Mouse (Mus musculus): ENCODE measurements at regions not wholly inside any gene's neighbourhood (a gene's known extent, or its start where the extent isn't known, plus 50 kb on each side); places are given as distances from the start of the nearest gene placed in this dataset.

GRCm38 (mm10) chr1:72014580-72014979, 197.5 kb downstream of the Mreg start:
- H3K4me2 ChIP-seq (ENCODE audit: low read length), result no peak overlapping the region
- 78% methylated on average over 2 of the region's 2 CpGs for WGBS
- H3K4me3 ChIP-seq (ENCODE audit: low read depth, low read length), result no peak overlapping the region
- H3K36me3 ChIP-seq (ENCODE audit: control insufficient read depth, insufficient read depth, low read length), result no peaks in the 10 kb centered on the region
- no peak overlapping the region for H3K27ac ChIP-seq (ENCODE audit: low read depth, low read length)
- no peak for DNase-seq (ENCODE audit: low spot score)
- H3K27me3 ChIP-seq (replicated peaks; ENCODE audit: control insufficient read depth, insufficient read depth, low read length), result no peaks in the 10 kb centered on the region
- H3K9ac ChIP-seq (ENCODE audit: low read length), result no peak overlapping the region
- no peaks in the 10 kb centered on the region for H3K4me1 ChIP-seq (ENCODE audit: control insufficient read depth, insufficient read depth, low read length)
- no peak for ATAC-seq
- no peaks in the 10 kb centered on the region for H3K9me3 ChIP-seq (replicated peaks; ENCODE audit: control insufficient read depth, low read length)

GRCm38 (mm10) chr1:72013863-72014262, 198.2 kb downstream of the Mreg start:
- H3K27ac ChIP-seq (ENCODE audit: low read depth, low read length), result no peak overlapping the region
- H3K9me3 ChIP-seq (replicated peaks; ENCODE audit: control insufficient read depth, low read length), result no peaks in the 10 kb centered on the region
- no peak overlapping the region for H3K4me2 ChIP-seq (ENCODE audit: low read length)
- no peaks in the 10 kb centered on the region for H3K4me1 ChIP-seq (ENCODE audit: control insufficient read depth, insufficient read depth, low read length)
- ATAC-seq, result no peak
- no peak overlapping the region for H3K4me3 ChIP-seq (ENCODE audit: low read depth, low read length)
- no peaks in the 10 kb centered on the region for H3K27me3 ChIP-seq (replicated peaks; ENCODE audit: control insufficient read depth, insufficient read depth, low read length)
- WGBS, result 82% methylated on average over 7 of the region's 7 CpGs
- DNase-seq (ENCODE audit: low spot score), result no peak
- H3K36me3 ChIP-seq (ENCODE audit: control insufficient read depth, insufficient read depth, low read length), result no peaks in the 10 kb centered on the region
- H3K9ac ChIP-seq (ENCODE audit: low read length), result no peak overlapping the region

- Histone ChIP-seq H3K9me3 (replicated peaks; ENCODE audit: control insufficient read depth, low read length) (no peaks in the 10 kb centered on the region), H3K4me1 (ENCODE audit: control insufficient read depth, insufficient read depth, low read length) (no peaks in the 10 kb centered on the region), H3K4me2 (ENCODE audit: low read length) (no peak overlapping the region), H3K9ac (ENCODE audit: low read length) (no peak overlapping the region), H3K36me3 (ENCODE audit: control insufficient read depth, insufficient read depth, low read length) (no peaks in the 10 kb centered on the region), H3K4me3 (ENCODE audit: low read depth, low read length) (no peak overlapping the region), H3K27me3 (replicated peaks; ENCODE audit: control insufficient read depth, insufficient read depth, low read length) (no peaks in the 10 kb centered on the region), H3K27ac (ENCODE audit: low read depth, low read length) (no peak overlapping the region)
- ATAC-seq (no peak), DNase-seq (ENCODE audit: low spot score) (no peak)
- 79% methylated on average over 7 of the region's 7 CpGs for WGBS
Measured at GRCm38 (mm10) chr1:72012710-72013109, 199.4 kb downstream of the Mreg start.

GRCm38 (mm10) chr1:72009270-72009928, 202.7 kb downstream of the Mreg start:
- Histone ChIP-seq H3K27ac (ENCODE audit: low read depth, low read length) (no peak overlapping the region), H3K4me1 (ENCODE audit: control insufficient read depth, insufficient read depth, low read length) (0 out of 2 replicates have a peak, but pooled peaks cover 2% of the 10 kb centered on the region), H3K9ac (ENCODE audit: low read length) (no peak overlapping the region), H3K9me3 (replicated peaks; ENCODE audit: control insufficient read depth, low read length) (no peaks in the 10 kb centered on the region), H3K4me3 (ENCODE audit: low read depth, low read length) (no peak overlapping the region), H3K27me3 (replicated peaks; ENCODE audit: control insufficient read depth, insufficient read depth, low read length) (no peaks in the 10 kb centered on the region), H3K36me3 (ENCODE audit: control insufficient read depth, insufficient read depth, low read length) (no peaks in the 10 kb centered on the region), H3K4me2 (ENCODE audit: low read length) (no peak overlapping the region)
- ATAC-seq (no peak), DNase-seq (ENCODE audit: low spot score) (no peak)
- 54% methylated on average over 7 of the region's 7 CpGs for WGBS

GRCm38 (mm10) chr1:72006696-72007291, 205.3 kb downstream of the Mreg start:
- H3K4me3 ChIP-seq (ENCODE audit: low read depth, low read length), result no peak overlapping the region
- H3K27ac ChIP-seq (ENCODE audit: low read depth, low read length), result no peak overlapping the region
- H3K4me2 ChIP-seq (ENCODE audit: low read length), result no peak overlapping the region
- no peaks in the 10 kb centered on the region for H3K36me3 ChIP-seq (ENCODE audit: control insufficient read depth, insufficient read depth, low read length)
- H3K9ac ChIP-seq (ENCODE audit: low read length), result no peak overlapping the region
- DNase-seq (ENCODE audit: low spot score), result no peak
- no peaks in the 10 kb centered on the region for H3K27me3 ChIP-seq (replicated peaks; ENCODE audit: control insufficient read depth, insufficient read depth, low read length)
- 0 out of 2 replicates have a peak, but pooled peaks cover 2% of the 10 kb centered on the region for H3K4me1 ChIP-seq (ENCODE audit: control insufficient read depth, insufficient read depth, low read length)
- H3K9me3 ChIP-seq (replicated peaks; ENCODE audit: control insufficient read depth, low read length), result no peaks in the 10 kb centered on the region
- WGBS, result 83% methylated on average over 7 of the region's 7 CpGs
- ATAC-seq, result no peak

GRCm38 (mm10) chr1:72005956-72006355, 206.2 kb downstream of the Mreg start:
- no peaks in the 10 kb centered on the region for H3K36me3 ChIP-seq (ENCODE audit: control insufficient read depth, insufficient read depth, low read length)
- no peak overlapping the region for H3K4me3 ChIP-seq (ENCODE audit: low read depth, low read length)
- no peak overlapping the region for H3K27ac ChIP-seq (ENCODE audit: low read depth, low read length)
- 0 out of 2 replicates have a peak, but pooled peaks cover 2% of the 10 kb centered on the region for H3K4me1 ChIP-seq (ENCODE audit: control insufficient read depth, insufficient read depth, low read length)
- no peak overlapping the region for H3K9ac ChIP-seq (ENCODE audit: low read length)
- WGBS, result 43% methylated on average over 8 of the region's 8 CpGs
- no peaks in the 10 kb centered on the region for H3K9me3 ChIP-seq (replicated peaks; ENCODE audit: control insufficient read depth, low read length)
- H3K4me2 ChIP-seq (ENCODE audit: low read length), result no peak overlapping the region
- H3K27me3 ChIP-seq (replicated peaks; ENCODE audit: control insufficient read depth, insufficient read depth, low read length), result no peaks in the 10 kb centered on the region
- DNase-seq (ENCODE audit: low spot score), result peak; percentile 36
- peak; percentile 63 for ATAC-seq

- 66% methylated on average over 7 of the region's 7 CpGs for WGBS
- Histone ChIP-seq H3K4me3 (ENCODE audit: low read depth, low read length) (no peak overlapping the region), H3K9me3 (replicated peaks; ENCODE audit: control insufficient read depth, low read length) (no peaks in the 10 kb centered on the region), H3K9ac (ENCODE audit: low read length) (no peak overlapping the region), H3K4me1 (ENCODE audit: control insufficient read depth, insufficient read depth, low read length) (0 out of 2 replicates have a peak, but pooled peaks cover 2% of the 10 kb centered on the region), H3K27me3 (replicated peaks; ENCODE audit: control insufficient read depth, insufficient read depth, low read length) (no peaks in the 10 kb centered on the region), H3K4me2 (ENCODE audit: low read length) (no peak overlapping the region), H3K27ac (ENCODE audit: low read depth, low read length) (no peak overlapping the region), H3K36me3 (ENCODE audit: control insufficient read depth, insufficient read depth, low read length) (no peaks in the 10 kb centered on the region)
- DNase-seq (ENCODE audit: low spot score) (peak; percentile 21), ATAC-seq (0 out of 2 replicates have a peak, but pooled peaks have one; percentile 40)
Measured at GRCm38 (mm10) chr1:72005550-72005949, 206.6 kb downstream of the Mreg start.

- DNase-seq (ENCODE audit: low spot score) (no peak), ATAC-seq (no peak)
Measured at GRCm38 (mm10) chr1:72003424-72004278, 208.5 kb downstream of the Mreg start.

More at GRCm38 (mm10) chr1:72003424-72004278, 208.5 kb downstream of the Mreg start:
- no peak overlapping the region for H3K4me2 ChIP-seq (ENCODE audit: low read length)
- H3K4me3 ChIP-seq (ENCODE audit: low read depth, low read length), result no peak overlapping the region
- no peak overlapping the region for H3K27ac ChIP-seq (ENCODE audit: low read depth, low read length)
- no peaks in the 10 kb centered on the region for H3K36me3 ChIP-seq (ENCODE audit: control insufficient read depth, insufficient read depth, low read length)
- H3K9me3 ChIP-seq (replicated peaks; ENCODE audit: control insufficient read depth, low read length), result no peaks in the 10 kb centered on the region
- 0 out of 2 replicates have a peak, but pooled peaks cover 2% of the 10 kb centered on the region for H3K4me1 ChIP-seq (ENCODE audit: control insufficient read depth, insufficient read depth, low read length)
- 83% methylated on average over 14 of the region's 14 CpGs for WGBS
- H3K27me3 ChIP-seq (replicated peaks; ENCODE audit: control insufficient read depth, insufficient read depth, low read length), result no peaks in the 10 kb centered on the region
- no peak overlapping the region for H3K9ac ChIP-seq (ENCODE audit: low read length)

Measured in forebrain, embryonic 14.5 days (tissue).